Mouse (Mus musculus) T-helper 2 cell (primary cell): ENCODE results near the gene Fyco1.

Source experiments
- in situ Hi-C: fragments of 300-600 bp; cut with MboI, MseI; formaldehyde crosslinking; loops from one replicate; pipeline ENCODE4 v1.15.1; 2025; ENCODE audit warnings: high pct_unique_total_duplicates

Gene Fyco1

DNA sequence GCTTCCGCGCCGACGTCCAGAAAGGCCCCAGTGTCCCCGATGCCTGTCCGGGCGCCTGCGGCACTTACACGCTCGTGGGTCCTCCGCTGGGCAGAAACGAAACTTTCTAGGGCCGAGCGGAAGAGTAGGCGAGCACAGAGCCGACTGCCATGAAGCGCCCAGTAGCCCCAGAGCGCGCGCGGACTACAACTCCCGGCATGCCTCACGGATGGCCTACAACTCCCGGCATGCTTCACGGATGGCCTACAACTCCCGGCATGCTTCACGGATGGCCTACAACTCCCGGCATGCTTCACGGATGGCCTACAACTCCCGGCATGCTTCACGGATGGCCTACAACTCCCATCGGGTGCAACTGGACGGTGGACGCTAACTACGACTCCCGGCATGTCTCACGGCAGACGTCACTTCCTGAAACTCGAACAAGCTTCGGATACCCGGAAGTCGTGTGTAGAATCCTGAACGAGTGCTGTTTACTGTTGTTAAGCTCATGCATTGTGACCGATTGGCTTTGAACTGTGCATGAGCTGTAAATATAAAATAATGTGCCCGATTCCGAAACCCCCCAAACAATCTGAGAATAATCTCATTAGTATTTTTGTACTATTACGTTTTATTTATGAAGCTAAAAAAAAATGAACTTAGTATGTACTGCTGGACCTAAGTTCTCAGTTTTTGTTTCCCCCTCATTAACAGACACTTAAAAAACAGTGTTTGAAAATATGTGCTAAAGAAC, at the start of gene Fyco1:
Gene Fyco1, minus strand, starts transcription at position 187 of the 736 bp plus-strand sequence.
- in situ Hi-C loops = loop anchor here (10.0 kb wide), 1 partner anchor 73 kb away; no protein-coding TSS in a partner anchor

DNA sequence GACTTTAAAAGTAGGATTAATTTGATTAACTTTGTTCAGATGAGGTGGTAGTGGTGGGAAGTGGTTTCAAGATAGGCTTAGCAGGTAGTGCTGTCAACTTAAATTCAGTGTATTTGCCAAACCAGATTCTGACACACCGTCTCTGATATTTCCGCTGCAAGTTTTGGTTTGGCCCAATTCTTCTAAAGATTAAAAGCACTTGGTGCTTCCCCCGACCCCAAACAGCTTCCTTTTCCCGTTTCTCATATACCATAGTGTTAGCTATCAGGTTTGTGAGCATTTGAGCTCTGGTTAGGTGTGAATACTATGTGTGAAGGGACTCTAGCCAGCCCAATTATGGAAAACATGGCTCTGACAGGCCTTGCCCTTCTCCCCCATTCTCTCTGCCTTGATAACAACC, 20.4 kb upstream of the Fyco1 start:
- in situ Hi-C loops = no loop called here

DNA sequence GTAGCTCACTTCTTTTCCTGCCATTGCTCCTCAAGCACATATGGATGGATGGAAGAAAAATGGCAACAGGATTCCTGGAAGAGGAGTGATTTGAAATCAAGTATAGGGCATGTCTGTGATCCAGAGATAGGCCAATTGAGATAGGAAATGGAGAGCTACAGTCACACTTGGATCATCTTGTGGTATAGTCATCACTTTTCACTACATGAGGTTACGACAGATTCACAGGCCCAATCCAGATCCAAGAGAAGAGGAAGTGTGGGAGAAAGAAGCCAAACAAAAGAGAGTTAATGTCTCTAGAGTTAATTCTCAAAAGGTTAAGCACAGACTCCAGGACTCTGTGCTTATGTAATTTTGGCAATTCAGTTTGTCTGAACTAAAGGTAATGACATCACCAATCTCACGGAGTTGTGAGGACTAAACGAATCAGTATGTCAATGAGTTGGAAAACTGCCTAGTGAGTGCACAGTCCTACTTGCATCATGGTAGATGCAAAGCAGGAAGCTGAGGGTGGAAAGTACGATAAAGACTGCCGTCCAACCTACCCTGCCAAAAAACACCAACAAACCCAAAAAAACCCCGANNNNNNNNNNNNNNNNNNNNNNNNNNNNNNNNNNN, 17.6 kb upstream of the Fyco1 start:
- in situ Hi-C loops = loop anchor here (5.0 kb wide), 3 partner anchors 68 to 388 kb away; no protein-coding TSS in a partner anchor

DNA sequence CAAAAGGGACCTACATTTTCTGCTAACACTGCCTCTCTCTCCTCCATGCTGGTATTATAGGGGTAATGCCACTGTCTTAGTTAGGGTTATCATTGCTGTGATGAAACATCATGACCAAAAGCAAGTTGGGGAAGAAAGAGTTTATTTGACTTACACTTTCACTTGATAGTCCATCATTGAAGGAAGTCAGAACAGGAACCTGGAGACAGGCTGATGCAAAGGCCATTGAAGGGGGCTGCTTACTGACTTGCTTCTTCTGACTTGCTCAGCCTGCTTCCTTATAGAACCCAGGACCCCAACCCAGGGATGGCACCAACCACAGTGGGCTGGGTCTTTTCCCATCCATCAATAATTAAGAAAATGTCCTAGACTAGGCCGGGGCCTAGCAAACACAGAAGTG, 11.9 kb upstream of the Fyco1 start:
- in situ Hi-C loops = no loop called here

DNA sequence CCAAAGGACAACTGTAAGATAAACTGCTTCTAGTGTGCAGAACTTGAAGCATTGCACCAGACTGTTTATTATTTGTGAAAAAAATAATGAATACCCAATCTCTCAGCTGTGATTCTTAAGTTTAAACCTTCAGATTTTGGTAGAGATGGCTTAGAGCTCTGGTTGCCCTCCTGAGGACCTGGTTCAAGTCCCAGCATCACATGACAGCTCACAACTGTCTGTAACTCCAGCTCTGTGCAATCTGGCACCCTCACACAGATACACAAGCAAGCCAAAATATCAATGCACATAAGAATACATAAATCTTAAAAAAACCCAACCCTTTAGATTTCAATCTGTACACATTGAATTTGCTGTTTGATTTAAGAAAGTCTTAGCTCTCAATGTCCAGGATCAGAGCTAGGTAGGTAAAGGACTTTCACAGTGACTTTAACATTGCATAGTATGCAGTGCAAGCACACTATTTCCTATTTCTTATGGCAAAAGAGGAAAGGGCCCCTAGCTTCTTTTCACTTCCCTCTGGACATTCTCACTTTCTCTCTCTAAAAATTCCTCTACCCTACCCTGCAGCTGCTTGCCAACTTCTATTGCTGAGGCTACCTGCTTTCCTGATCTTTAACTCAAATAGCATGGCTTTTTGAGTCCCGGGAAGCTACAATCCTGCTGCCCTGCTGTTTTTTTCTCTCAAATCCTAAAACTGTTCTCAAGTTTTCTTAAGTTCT, 11.4 kb upstream of the Fyco1 start:
- in situ Hi-C loops = no loop called here

DNA sequence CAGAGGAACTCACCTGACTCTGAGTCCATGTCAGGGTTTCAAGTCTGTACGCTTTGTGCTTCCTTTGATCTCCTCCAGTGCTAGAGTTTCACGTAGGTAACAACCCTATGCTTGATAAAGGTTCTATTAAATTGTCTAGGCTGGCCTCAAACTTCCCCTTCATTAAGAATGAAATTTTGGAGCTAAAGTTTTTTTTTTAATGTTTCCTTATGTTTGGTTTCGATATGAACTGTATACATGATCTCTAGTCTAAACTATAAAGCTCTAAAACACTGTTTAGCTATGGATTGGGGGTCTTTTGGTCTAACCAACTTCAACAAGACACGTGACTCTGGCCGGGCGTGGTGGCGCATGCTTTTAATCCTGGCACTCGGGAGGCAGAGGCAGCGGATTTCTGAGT, 10.2 kb upstream of the Fyco1 start, which contains the start of gene Xcr1:
Gene Xcr1, minus strand, starts transcription at position 101 of the 400 bp plus-strand sequence.
- in situ Hi-C loops = no loop called here

DNA sequence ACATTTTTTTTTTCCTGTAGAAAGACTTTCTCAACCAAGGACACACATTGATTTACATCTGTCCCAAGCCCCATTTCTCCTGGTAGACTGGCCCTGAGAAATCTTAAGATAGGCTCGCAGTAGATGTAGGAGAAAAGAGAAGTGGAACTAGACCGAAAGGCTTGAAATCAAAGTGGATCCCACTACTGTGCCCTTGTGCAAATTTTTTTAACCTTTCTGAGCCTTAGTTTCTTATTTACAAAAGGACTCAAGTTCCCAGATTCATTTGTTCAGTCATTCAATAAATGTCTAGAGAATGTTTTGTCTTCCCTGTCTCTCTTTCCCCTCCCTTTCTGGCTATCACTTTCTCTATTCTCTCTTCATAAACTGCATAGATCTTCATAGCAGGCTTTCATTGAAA, 5.1 kb upstream of the Fyco1 start:
- in situ Hi-C loops = loop anchor here (10.0 kb wide), 1 partner anchor 68 kb away; no protein-coding TSS in a partner anchor

DNA sequence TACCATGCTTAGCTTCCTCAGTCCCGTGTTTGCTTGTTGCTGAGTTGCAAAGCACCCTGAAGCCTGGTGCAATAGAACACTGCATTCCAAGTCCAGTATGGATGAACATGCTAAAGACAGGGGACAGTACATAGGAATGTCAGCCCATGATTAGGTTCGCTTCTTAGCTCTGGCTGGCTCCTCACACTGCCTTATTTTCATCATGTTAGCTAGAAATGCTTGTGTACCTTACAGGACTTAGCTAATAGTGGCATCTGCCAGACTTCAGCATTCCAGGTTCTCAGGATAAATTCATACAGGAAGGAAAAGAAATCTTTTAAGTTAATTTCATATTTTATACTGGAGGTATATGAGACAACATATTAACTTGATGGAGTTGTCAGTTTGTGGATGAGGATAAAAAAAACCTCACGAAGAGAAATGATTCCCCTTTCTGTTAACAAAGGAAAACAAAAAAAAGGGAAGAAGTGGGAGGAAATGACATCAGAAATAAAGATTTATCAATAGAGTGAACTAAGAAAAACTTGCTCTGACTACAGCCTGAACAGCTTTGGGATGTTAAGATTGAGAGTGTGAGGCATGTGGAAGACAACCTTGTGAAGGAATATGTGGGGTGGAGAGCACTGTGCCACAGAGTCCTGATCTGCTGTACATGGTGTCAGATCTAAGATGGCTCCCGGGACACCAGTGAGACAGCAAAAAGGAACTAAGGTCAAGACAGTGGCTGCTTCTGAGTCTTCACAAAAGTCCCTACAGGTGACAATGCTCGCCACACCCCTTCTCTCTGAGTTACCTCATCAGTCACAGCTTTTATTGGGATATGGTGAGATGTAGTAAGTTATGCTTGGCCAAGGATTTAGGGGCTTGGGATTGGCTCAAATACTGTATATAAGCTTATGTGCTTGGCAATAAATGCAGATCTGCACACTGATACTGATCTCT, 1.0 kb upstream of the Fyco1 start:
- in situ Hi-C loops = loop anchor here (10.0 kb wide), 1 partner anchor 72 kb away; no protein-coding TSS in a partner anchor

DNA sequence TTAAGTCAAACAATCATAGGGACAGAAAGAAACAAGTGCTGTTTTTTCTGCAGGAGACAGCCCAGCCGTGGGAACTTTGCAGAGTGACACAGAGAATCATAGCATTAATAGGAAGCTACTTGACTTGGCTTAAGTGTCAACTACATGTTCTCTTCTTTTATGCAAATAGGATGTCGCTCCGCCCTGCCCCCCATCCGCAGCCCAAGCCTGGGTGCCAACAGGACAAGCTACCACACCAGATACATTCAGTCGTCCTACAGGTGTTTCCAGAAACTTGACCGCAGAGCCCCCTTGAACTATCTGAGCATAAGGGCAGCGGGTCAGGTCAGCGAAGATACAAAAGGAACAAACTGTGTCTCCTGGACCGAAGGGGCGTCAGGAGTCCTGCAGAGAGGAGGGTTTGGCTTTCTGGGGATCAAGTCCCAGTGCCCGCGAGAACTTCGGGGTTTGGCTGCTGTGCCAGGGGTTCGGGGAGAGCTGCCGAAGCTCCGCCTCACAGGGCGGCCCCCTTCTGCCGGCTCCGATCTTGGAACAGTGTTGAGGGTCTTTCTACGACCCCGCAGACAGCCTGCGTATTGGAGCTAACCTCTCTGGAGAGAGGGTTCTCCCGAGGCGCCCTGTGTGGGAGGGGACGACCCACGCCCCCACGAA, 512 bp downstream of the Fyco1 start:
- in situ Hi-C loops = loop anchor here (10.0 kb wide), 1 partner anchor 74 kb away; no protein-coding TSS in a partner anchor

DNA sequence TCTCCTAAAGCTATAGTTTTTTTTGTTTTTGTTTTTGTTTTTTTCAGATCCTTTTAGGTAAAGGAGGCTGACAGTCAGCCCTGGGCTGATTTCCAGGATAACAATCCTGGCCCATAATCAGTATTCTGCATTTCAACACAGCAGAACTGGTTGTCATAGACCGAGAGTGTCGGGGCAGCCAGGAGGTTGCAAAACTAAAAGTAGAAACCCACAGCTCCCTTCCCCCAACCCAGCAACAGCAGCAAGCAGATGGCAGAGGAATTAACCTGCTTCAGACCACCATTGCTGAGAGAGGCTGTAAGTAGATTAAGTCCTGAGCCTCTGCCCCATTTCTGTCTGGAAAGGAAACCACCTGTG, 1.0 kb downstream of the Fyco1 start:
- in situ Hi-C loops = loop anchor here (10.0 kb wide), 1 partner anchor 74 kb away; no protein-coding TSS in a partner anchor

DNA sequence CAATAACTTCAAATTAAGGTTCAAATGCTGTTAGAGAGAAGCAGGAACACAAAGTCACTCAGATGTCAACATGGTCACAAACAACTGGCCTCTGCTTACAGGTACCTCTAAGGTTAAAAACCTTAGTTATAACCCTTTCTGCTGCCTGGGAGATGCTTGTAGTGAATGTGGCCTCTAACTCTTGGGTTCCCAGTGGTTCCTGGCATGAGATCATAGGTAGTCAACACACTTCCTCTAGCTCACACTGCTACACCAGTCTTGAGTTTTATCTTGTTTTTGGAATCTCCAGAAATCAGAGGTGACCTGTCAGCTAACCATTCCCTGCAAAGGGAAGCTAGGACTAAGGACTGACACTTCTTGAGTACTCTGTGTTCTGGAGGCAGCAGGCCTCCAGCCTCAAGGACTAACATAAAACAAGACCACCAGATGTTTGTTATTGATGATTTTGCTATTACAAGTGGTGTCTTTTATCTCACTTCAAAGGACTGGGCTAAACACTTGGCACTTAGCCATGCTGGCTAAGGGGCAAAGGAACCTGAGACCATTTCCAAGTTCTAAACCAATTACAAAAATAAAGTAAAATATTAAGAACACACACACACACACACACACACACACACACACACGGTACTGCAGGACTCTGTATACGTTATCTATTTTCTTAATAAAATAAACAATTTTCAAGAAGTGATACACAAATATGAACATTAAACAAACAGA, 1.6 kb downstream of the Fyco1 start:
- in situ Hi-C loops = loop anchor here (10.0 kb wide), 2 partner anchors 75 to 125 kb away; no protein-coding TSS in a partner anchor

DNA sequence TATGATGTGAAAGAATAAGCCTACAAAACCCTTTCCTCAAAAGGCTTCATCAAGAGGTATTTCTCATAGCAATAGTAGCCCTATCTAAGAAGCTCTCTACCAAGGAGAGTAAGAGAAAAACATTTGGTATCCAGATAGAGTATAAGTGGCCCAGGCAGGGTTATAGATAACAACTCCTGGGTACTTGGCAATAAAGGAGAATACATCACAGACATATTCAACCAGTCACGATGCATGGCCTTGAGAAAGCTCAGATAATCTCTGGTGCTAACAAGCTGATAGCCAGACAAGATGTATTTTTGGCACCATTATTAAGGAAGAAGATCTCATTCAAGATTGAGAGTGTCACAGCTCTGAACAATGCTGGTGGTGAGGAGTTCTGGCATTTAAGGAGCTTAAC, 5.2 kb downstream of the Fyco1 start:
- in situ Hi-C loops = loop anchor here (10.0 kb wide), 1 partner anchor 122 kb away; no protein-coding TSS in a partner anchor

DNA sequence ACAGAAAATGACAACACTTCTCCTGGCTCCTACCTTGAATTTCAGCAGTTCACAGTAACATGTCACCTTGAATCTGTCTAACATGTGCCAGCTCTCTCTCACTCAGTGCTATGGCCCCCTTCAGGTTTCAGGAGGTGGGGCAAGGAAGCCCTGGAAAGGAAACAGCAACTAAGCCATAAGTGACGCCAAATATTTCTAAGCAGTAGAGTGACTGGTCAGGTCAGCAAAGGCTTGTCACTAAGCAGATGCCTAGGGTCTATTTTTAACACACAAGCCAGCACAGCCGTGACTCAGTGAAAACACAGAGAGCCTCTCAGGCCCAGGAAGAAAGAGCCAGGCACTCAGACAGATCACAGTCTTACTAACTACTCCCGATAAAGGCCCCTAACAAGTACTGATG, 6.6 kb downstream of the Fyco1 start:
- in situ Hi-C loops = loop anchor here (10.0 kb wide), 1 partner anchor 120 kb away; no protein-coding TSS in a partner anchor

DNA sequence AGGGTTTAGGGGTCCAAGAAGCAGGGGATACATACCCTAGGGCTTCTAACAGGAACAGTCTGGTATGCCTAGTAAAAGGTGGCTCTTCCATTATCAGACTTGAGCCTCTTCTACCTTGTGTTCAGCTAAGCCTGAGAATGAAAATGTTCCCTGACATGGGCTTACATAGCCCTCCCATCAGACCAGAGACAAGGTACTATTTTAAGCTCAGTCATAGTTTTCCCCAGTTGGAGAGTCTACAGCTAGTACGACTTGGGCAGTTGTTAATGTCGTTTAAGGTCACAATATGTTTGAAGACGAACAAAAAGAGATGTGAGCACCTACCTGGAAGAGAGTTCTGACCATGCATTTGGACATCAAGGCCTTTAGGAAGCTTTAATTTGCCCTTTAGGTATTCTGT, 7.2 kb downstream of the Fyco1 start:
- in situ Hi-C loops = loop anchor here (10.0 kb wide), 1 partner anchor 120 kb away; no protein-coding TSS in a partner anchor

DNA sequence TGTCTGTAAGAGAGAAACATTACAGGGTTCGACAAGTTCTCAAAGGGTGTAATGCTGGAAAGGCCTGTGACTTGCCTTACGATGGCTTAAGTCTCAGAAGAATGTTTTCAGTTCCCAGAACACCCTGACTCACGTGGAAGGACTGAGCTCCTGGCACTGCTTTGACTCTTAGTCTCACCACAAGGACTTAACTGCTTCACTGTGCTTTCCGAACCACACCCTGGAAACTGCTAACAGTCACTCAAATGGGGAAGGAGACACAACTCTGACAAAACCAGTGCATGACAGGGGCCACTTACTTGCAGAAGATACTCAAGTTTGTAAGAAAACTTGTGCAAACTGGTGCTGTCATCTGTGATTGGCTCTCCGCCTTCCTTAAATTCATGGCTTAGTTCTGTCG, 11.5 kb downstream of the Fyco1 start:
- in situ Hi-C loops = loop anchor here (10.0 kb wide), 1 partner anchor 115 kb away; no protein-coding TSS in a partner anchor

DNA sequence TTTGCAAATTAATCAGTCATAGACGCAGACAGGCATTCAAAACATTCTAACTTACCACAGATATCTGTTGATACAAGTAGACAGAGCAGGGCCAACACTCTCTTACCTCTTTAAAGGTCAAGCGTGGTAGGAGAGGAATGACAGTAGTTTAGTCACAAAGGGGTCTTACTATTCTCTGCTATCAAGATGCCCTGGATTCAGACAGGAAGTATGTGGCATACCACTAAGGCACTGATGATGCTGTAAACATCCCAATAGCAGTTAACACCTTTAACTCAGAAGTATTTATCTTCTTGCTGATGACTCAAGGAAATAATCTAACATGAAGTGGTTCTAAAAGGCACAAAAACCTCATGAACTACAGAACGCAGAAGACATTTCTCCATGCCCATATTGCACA, 15.8 kb downstream of the Fyco1 start:
- in situ Hi-C loops = no loop called here

DNA sequence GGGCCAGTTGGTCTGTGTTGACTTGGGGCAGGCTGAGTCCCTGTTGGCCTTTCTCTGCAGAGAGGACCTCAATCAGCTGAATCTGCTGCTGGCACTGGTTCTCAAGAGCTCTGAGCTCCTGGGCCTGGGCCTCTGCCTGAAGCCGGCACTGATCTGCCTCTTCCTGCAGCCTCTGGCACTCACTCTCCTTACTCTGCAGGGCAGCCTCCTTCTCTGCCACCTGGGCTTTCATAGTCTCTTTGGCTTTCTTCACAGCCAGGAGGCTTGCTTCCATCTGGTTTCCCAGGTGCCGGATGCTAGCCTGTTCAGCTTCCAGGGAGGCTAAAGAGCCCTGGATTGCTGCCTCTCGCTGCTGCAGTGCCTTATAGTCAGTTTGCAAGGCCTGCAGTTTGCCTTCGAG, 22.8 kb downstream of the Fyco1 start:
- in situ Hi-C loops = no loop called here

DNA sequence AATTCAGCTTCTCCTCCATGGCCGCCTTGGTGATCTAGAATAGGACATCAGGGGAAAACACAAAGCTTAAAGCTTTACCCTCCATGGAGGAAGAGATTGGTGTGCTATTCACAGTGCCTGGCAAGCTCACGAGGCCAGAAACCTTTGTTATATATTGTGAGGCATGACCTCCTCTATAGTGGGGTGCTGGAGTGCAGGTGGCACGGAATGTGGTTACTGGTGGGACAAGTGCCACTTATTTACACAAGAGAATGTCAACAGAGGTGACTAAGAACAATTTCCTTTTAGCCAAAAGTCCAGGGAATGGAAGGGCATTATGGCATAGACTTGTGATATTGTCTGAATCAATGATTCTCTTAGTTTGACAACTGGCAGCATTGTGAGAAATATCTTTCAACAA, 25.1 kb downstream of the Fyco1 start:
- in situ Hi-C loops = no loop called here

DNA sequence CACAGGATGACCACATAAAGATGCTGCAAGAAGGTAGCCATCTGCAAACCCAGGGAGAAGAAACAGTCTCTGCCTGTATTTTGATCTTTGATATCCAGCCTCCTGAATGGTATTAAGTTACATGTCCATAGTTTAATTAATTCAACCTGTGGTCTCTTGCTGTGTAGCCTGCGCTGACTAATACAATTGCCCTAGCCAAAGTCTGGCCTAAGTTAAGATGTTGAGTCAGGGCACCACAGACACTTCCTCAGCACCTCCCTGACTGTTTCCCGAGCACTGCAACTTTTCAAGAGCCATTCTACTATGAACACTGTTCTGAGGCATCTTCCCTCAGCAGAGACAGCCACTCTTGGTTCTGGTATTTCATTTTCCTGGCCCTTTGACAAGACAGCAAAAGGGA, 33.1 kb downstream of the Fyco1 start:
- in situ Hi-C loops = no loop called here

DNA sequence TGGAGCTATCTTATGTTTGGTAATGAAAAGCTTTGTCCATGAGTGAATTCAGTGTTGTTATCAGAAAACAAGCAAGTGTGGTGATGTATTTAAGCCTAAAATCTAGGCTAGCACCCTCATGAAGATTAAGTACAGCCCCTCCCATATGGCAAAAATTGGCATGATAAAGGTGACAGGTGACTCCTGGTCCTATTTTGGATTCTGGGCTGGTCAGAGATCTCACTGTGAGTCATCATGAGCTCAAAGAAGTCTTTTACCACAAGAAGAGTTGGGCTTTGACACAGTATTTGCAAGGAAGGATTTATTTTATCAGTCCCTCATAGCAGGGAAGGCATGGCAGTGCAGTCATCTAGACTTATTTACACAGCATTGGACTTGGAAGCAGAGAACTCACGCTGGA, 35.7 kb downstream of the Fyco1 start:
- in situ Hi-C loops = no loop called here
